Mouse (Mus musculus) heart, adult 2 months (tissue): ENCODE results near the gene Hs6st3. TPM values are rescaled to one million over a fixed set of nuclear protein-coding genes. Genes with fewer than 3 reads are reported as not detected.

Source experiments
- DNase-seq, 2 experiments: peaks; one replicate each; pipeline ENCODE4 v3.0.0; 2021
- H3K27ac ChIP-seq: fragments of 200-600 bp; 2 replicates; pipeline ENCODE4 v1.8.1; 2022
- H3K27me3 ChIP-seq: fragments of 200-500 bp; 2 replicates; pipeline ENCODE4 v1.6.1; 2012; ENCODE audit warnings: mild to moderate bottlenecking, low read length, inconsistent platforms, mixed read lengths; ENCODE audit not compliant: control insufficient read depth, insufficient read depth
- H3K36me3 ChIP-seq: fragments of 200-500 bp; 2 replicates; pipeline ENCODE4 v1.6.1; 2012; ENCODE audit warnings: low read length, inconsistent platforms; ENCODE audit not compliant: control insufficient read depth, insufficient read depth
- H3K4me1 ChIP-seq: fragments of 200-500 bp; 2 replicates; pipeline ENCODE4 v1.6.1; 2011; ENCODE audit warnings: low read length; ENCODE audit not compliant: control insufficient read depth, insufficient read depth
- H3K4me3 ChIP-seq: fragments of 200-600 bp; 2 replicates; pipeline ENCODE4 v1.8.1; 2022
- H3K79me2 ChIP-seq: fragments of 200-500 bp; replicated peaks from 2 replicates; pipeline ENCODE4 v1.6.1; 2012; ENCODE audit warnings: mild to moderate bottlenecking, inconsistent platforms, low read length, moderate library complexity, mixed read lengths; ENCODE audit not compliant: control insufficient read depth, insufficient read depth
- H3K9ac ChIP-seq: fragments of 200-500 bp; 2 replicates; pipeline ENCODE4 v1.6.1; 2012; ENCODE audit warnings: low read depth, mild to moderate bottlenecking, control low read depth, inconsistent platforms, low read length, mixed read lengths
- CTCF ChIP-seq: fragments of 200-600 bp; IDR thresholded peaks from 2 replicates; pipeline ENCODE4 v1.8.1; 2022; ENCODE audit warnings: antibody characterized with exemption, mild to moderate bottlenecking, moderate library complexity
- EP300 ChIP-seq: fragments of 200-500 bp; IDR thresholded peaks from 2 replicates; pipeline ENCODE4 v1.6.1; 2011; ENCODE audit warnings: low read depth, low read length, control low read depth; ENCODE audit not compliant: insufficient read depth
- POLR2A ChIP-seq: fragments of 200-500 bp; IDR thresholded peaks from 2 replicates; pipeline ENCODE4 v1.6.1; 2011; ENCODE audit warnings: mild to moderate bottlenecking, low read depth, low read length, control low read depth; ENCODE audit not compliant: insufficient read depth
- WGBS: fragments of 180-500 bp; shearing (Covaris S2); methylation state at CpG from one replicate; pipeline ENCODE4 v1.1.7; 2018; 5-methylcytosine and 5-hydroxymethylcytosine counted together
- intact Hi-C: fragments of 180-260 bp; cut with DNase I; formaldehyde crosslinking; loops from one replicate; pipeline ENCODE4 v1.15.1; 2025
- polyA plus RNA-seq: library from polyadenylated mRNA; depleted of rRNA; stranded (reverse); fragments of >200 nt; gene quantifications from 2 replicates; pipeline ENCODE4 v1.2.3, GENCODE M21; 2012
- total RNA-seq, 2 experiments: library from RNA; stranded (reverse); gene quantifications; 2 replicates each; pipeline ENCODE4 v1.2.3; 2021

Hs6st3 gene
- total and polyA plus RNA-seq, 3 experiments: not detected

GRCm38 (mm10) chr14:119857338-119858291 is 719.5 kb downstream of the Hs6st3 start:
- DNase-seq: no peak

GRCm38 (mm10) chr14:119873617-119874016 is 735.5 kb downstream of the Hs6st3 start:
- no peak for DNase-seq
- H3K9ac ChIP-seq: no peak overlapping the region

More at GRCm38 (mm10) chr14:119857338-119858291, 719.5 kb downstream of the Hs6st3 start:
- WGBS: 38% methylated on average over 23 of the region's 23 CpGs
- Histone ChIP-seq H3K27ac (no peak overlapping the region), H3K9ac (no peak overlapping the region), H3K4me3 (no peak overlapping the region), H3K79me2 (no peaks in the 10 kb centered on the region), H3K36me3 (no peaks in the 10 kb centered on the region), H3K4me1 (no peaks in the 10 kb centered on the region), H3K27me3 (peaks cover 2% of the 10 kb centered on the region)
- intact Hi-C loops: no loop called here
- no peak for TF ChIP-seq CTCF
- no peak for TF ChIP-seq POLR2A
- TF ChIP-seq EP300: no peak

GRCm38 (mm10) chr14:119892922-119893321 is 754.8 kb downstream of the Hs6st3 start:
- Histone ChIP-seq H3K9ac (no peak overlapping the region), H3K79me2 (no peaks in the 10 kb centered on the region), H3K4me3 (no peak overlapping the region), H3K4me1 (no peaks in the 10 kb centered on the region), H3K36me3 (no peaks in the 10 kb centered on the region), H3K27ac (no peak overlapping the region), H3K27me3 (no peaks in the 10 kb centered on the region)
- TF ChIP-seq EP300 (no peak), POLR2A (no peak), CTCF (no peak)
- intact Hi-C loops: no loop called here
- 86% methylated on average over 8 of the region's 8 CpGs for WGBS
- DNase-seq: no peak

More at GRCm38 (mm10) chr14:119873617-119874016, 735.5 kb downstream of the Hs6st3 start:
- no peak overlapping the region for H3K4me3 ChIP-seq
- TF ChIP-seq EP300: no peak
- no peak for TF ChIP-seq POLR2A
- no peak for TF ChIP-seq CTCF
- 90% methylated on average over 4 of the region's 4 CpGs for WGBS
- intact Hi-C loops: no loop called here
- H3K4me1 ChIP-seq: no peaks in the 10 kb centered on the region
- H3K79me2 ChIP-seq: no peaks in the 10 kb centered on the region
- no peaks in the 10 kb centered on the region for H3K36me3 ChIP-seq
- H3K27ac ChIP-seq: no peak overlapping the region
- H3K27me3 ChIP-seq: no peaks in the 10 kb centered on the region

- TF ChIP-seq EP300 (no peak), POLR2A (no peak), CTCF (no peak)
- H3K27me3 ChIP-seq: no peaks in the 10 kb centered on the region
- 88% methylated on average over 8 of the region's 8 CpGs for WGBS
- H3K4me3 ChIP-seq: no peak overlapping the region
- H3K9ac ChIP-seq: no peak overlapping the region
- no peaks in the 10 kb centered on the region for H3K4me1 ChIP-seq
- H3K36me3 ChIP-seq: no peaks in the 10 kb centered on the region
- intact Hi-C loops: no loop called here
- H3K27ac ChIP-seq: no peak overlapping the region
- no peak for DNase-seq
- H3K79me2 ChIP-seq: no peaks in the 10 kb centered on the region
These were observed 757.0 kb downstream of the Hs6st3 start for GRCm38 (mm10) chr14:119895097-119895496.

- intact Hi-C loops: no loop called here
- Histone ChIP-seq H3K9ac (no peak overlapping the region), H3K36me3 (no peaks in the 10 kb centered on the region), H3K79me2 (no peaks in the 10 kb centered on the region), H3K4me3 (no peak overlapping the region), H3K27ac (no peak overlapping the region), H3K4me1 (no peaks in the 10 kb centered on the region), H3K27me3 (no peaks in the 10 kb centered on the region)
- 46% methylated on average over 10 of the region's 10 CpGs for WGBS
- no peak for TF ChIP-seq POLR2A
- no peak for TF ChIP-seq CTCF
- no peak for TF ChIP-seq EP300
- no peak for DNase-seq
These were observed 757.8 kb downstream of the Hs6st3 start for GRCm38 (mm10) chr14:119895765-119896465.
